Mouse (Mus musculus): ENCODE results near the gene Sucnr1.

GRCm38 (mm10) chr3:60057070-60057808 lies 24.4 kb upstream of the Sucnr1 start:
- TF ChIP-seq CTCF (IDR thresholded peaks at IDR 0.05; ENCODE audit: insufficient read depth, low read depth, low read length) (no peak), POLR2A (IDR thresholded peaks at IDR 0.05; ENCODE audit: insufficient read depth, low read depth, low read length) (no peak)
